9 mouse cellular contexts compared by ENCODE assay signal in genomic region chr1:84697136-84697535, GRCm38 (mm10). TPM values are rescaled to one million over a fixed set of nuclear protein-coding genes. Genes with fewer than 3 reads are reported as not detected.
DNase-seq lines count a peak whose midpoint lies in the region; ATAC-seq and TF ChIP-seq lines count a peak whose summit lies in the region.
"Had no signal": no experiment of that assay in that cellular context is flagged by ENCODE, and none has a peak within 500 bp of the region (broad histone marks: within the 10 kb centered on the region; RNA-seq: fewer than 3 reads in every experiment).

No protein-coding gene starts in this region.

- TF ChIP-seq CTCF in MEL (IDR thresholded peaks at IDR 0.05 in 2 of 3, conservative IDR thresholded peaks at IDR 0.05 in 1 of 3; ENCODE audit: control insufficient read depth in 1 of 3, insufficient read depth in 1 of 3, low read depth in 2 of 3, low read length in 3 of 3, poor library complexity in 1 of 3, severe bottlenecking in 1 of 3), result peak in 2 of 3 experiments; percentile 48 to 64; a peak in 5 of 6 replicates
- TF ChIP-seq CTCF in forebrain, postnatal 0 days (IDR thresholded peaks at IDR 0.05; ENCODE audit: low read depth), result peak; percentile 85
- peak; percentile 75 for TF ChIP-seq CTCF in left cerebral cortex, adult 2 months (IDR thresholded peaks at IDR 0.05)

- WGBS in forebrain, postnatal 0 days, result 0% methylated on average over 2 of the region's 2 CpGs

- peak; percentile 53 for DNase-seq in heart, adult 11 months
- no peak for DNase-seq in heart, adult 8-10 months (ENCODE audit: low spot score)
- peak; percentile 78 for DNase-seq in MEL (ENCODE audit: low read depth, low spot score)
- DNase-seq in cerebellum, adult 11-12 months, result peak; percentile 56
- DNase-seq in forebrain, postnatal 0 days, result peak; percentile 94
- DNase-seq in left cerebral cortex, adult 2 months (ENCODE audit: extremely low spot score in 1 of 2, low spot score in 2 of 2), result peak; percentile 71 to 72
- peak; percentile 63 for DNase-seq in neural tube, embryonic 10.5 days (ENCODE audit: extremely low spot score, low spot score)

- no peak overlapping the region for H3K4me3 ChIP-seq in MEL (ENCODE audit: control insufficient read depth in 1 of 2, insufficient read depth in 1 of 2, low read depth in 2 of 2, low read length in 2 of 2)
- no peak overlapping the region for H3K4me3 ChIP-seq in forebrain, postnatal 0 days (ENCODE audit: low read depth, low read length)
- H3K4me3 ChIP-seq in left cerebral cortex, adult 2 months, result no peak overlapping the region

- peak; percentile 52 for TF ChIP-seq RAD21 in MEL (IDR thresholded peaks at IDR 0.05; ENCODE audit: low read depth, low read length)

- H3K27ac ChIP-seq in MEL (ENCODE audit: control insufficient read depth, low read depth, low read length), result no peak overlapping the region
- no peak overlapping the region for H3K27ac ChIP-seq in forebrain, postnatal 0 days (ENCODE audit: low read depth, low read length)
- H3K27ac ChIP-seq in left cerebral cortex, adult 2 months, result no peak overlapping the region

- intact Hi-C loops in left cerebral cortex, adult 2 months (cut with DNase I), result loop anchor here (5.0 to 10.0 kb wide), 10 partner anchors 75 to 1512 kb away; no protein-coding TSS in a partner anchor

- no peaks in the 10 kb centered on the region for H3K79me2 ChIP-seq in MEL (ENCODE audit: control insufficient read depth, insufficient read depth, low read length, poor library complexity)

- H3K4me1 ChIP-seq in MEL (ENCODE audit: control insufficient read depth in 1 of 2, insufficient read depth in 2 of 2, low read length in 2 of 2), result no peaks in the 10 kb centered on the region
- peaks cover 1% of the 10 kb centered on the region; the same call in 1 of the 2 replicates for H3K4me1 ChIP-seq in forebrain, postnatal 0 days (ENCODE audit: insufficient read depth)

- H3K9ac ChIP-seq in MEL (ENCODE audit: control insufficient read depth, low read depth, low read length, poor library complexity, severe bottlenecking), result no peak overlapping the region
- no peak overlapping the region for H3K9ac ChIP-seq in forebrain, postnatal 0 days

- TF ChIP-seq EP300 in MEL (IDR thresholded peaks at IDR 0.05; ENCODE audit: low read depth in 1 of 2, low read length in 2 of 2), result no peak

- H3K4me2 ChIP-seq in forebrain, postnatal 0 days (ENCODE audit: low read depth), result no peak overlapping the region

- H3K9me3 ChIP-seq in MEL (replicated peaks; ENCODE audit: insufficient read depth, low read length), result no peaks in the 10 kb centered on the region
- no peaks in the 10 kb centered on the region for H3K9me3 ChIP-seq in forebrain, postnatal 0 days (ENCODE audit: low read length)

- peak; percentile 42; the same call in 1 of the 2 replicates for ATAC-seq in forebrain, postnatal 0 days
- ATAC-seq in inflammation-experienced regulatory T-cells, adult 6 months, result no peak

- H3K27me3 ChIP-seq in MEL (ENCODE audit: control insufficient read depth in 1 of 2, insufficient read depth in 2 of 2, low read length in 2 of 2), result no peaks in the 10 kb centered on the region
- H3K27me3 ChIP-seq in forebrain, postnatal 0 days (ENCODE audit: insufficient read depth, low read length), result no peaks in the 10 kb centered on the region

- no peak for TF ChIP-seq POLR2A in MEL (IDR thresholded peaks at IDR 0.05; ENCODE audit: control insufficient read depth in 1 of 2, insufficient read depth in 1 of 2, low read depth in 1 of 2, low read length in 2 of 2, poor library complexity in 1 of 2)

- H3K36me3 ChIP-seq in MEL (ENCODE audit: control insufficient read depth in 1 of 2, insufficient read depth in 2 of 2, low read length in 2 of 2), result no peaks in the 10 kb centered on the region
- H3K36me3 ChIP-seq in forebrain, postnatal 0 days (ENCODE audit: insufficient read depth), result no peaks in the 10 kb centered on the region
- H3K36me3 ChIP-seq: G1E had no signal

TF ChIP-seq in MEL, 35 proteins besides CTCF, POLR2A, EP300 and RAD21:
- TF ChIP-seq ZC3H11A (IDR thresholded peaks at IDR 0.05; ENCODE audit: low read depth, low read length) (peak; percentile 20; the same call in 1 of the 2 replicates), TBP (IDR thresholded peaks at IDR 0.05; ENCODE audit: low read depth, low read length) (no peak), JUND (IDR thresholded peaks at IDR 0.05; ENCODE audit: low read depth, low read length) (no peak), SMC3 (IDR thresholded peaks at IDR 0.05; ENCODE audit: low read depth, low read length) (peak; percentile 40)

RNA-seq across cellular contexts. Expression of gene Dner, which starts 1.1 kb away (rescaled TPM):
- total RNA-seq in heart, adult 8-10 months (2022), result under 1 TPM in 1 of 4 experiments, not detected in 3; 0.06 TPM
- total RNA-seq in MEL (2012; rRNA removed), result not detected in 2 replicates
- polyA plus RNA-seq in MEL (2012; ENCODE audit: insufficient read depth in 1 of 2, insufficient read length in 2 of 2, low read depth in 1 of 2, low replicate concordance in 2 of 2, missing spikeins in 1 of 2), result not detected
- 164 and 265 TPM in 2 replicates for total RNA-seq in forebrain, postnatal 0 days (2014; rRNA removed)
- 203 and 295 TPM in 2 replicates for polyA plus RNA-seq in forebrain, postnatal 0 days (2015; fragmentation: Nextera tagmentation; extraction: Ambion mirVana)
- 100 to 1,000 TPM; 136 to 147 TPM for total RNA-seq in left cerebral cortex, adult 2 months (2021)
- polyA plus RNA-seq in inflammation-experienced regulatory T-cells, adult 6 months (2017; shearing (Covaris generic)), result under 1 TPM in 1 of 3 experiments, not detected in 2; 0.15 TPM
- polyA plus RNA-seq: G1E had no signal

Comparison
In these comparisons a context has a peak if more than half of its experiments do, and no peak if none do; other contexts are left out.
1. RNA of gene Dner, which starts 1.1 kb away (total RNA-seq): 164 to 265 TPM in forebrain, postnatal 0 days and 136 to 147 TPM in left cerebral cortex, adult 2 months; 0.06 TPM in heart, adult 8-10 months and not detected in MEL; every median in the first group is over 100 times any median in the second.
2. Peak in every context shown above with its lines, with median percentiles within 50 percentile points of each other: CTCF ChIP-seq.